Mouse (Mus musculus): Measurements from ENCODE around the gene Myh9.

GRCm38 (mm10) chr15:77855301-77855700 is 13.3 kb upstream of the Myh9 start:
- TF ChIP-seq POLR2A (IDR thresholded peaks at IDR 0.05; ENCODE audit: borderline replicate concordance, extremely low read depth, insufficient read depth, insufficient read length, poor library complexity, severe bottlenecking) = no peak
- no peak for TF ChIP-seq CTCF (IDR thresholded peaks at IDR 0.05; ENCODE audit: borderline replicate concordance, extremely low read depth, insufficient read depth, insufficient read length)

Measured in brain, embryonic 14.5 days (tissue).